Mouse (Mus musculus) NIH3T3 (cell line): ENCODE results near the gene Gm9918.
A peak's percentile ranks its signal among the peaks of the same experiment; 100 is the strongest.

ENCODE experiments used
- DNase-seq: peaks from one replicate; pipeline ENCODE4 v3.0.0-alpha.2; 2012; ENCODE audit warnings: low read depth

Gene Gm9918

GRCm38 (mm10) chr15:102245891-102246741 lies 24.2 kb upstream of the Gm9918 start:
- peak; percentile 94 for DNase-seq

- DNase-seq: peak; percentile 99
Measured at GRCm38 (mm10) chr15:102246866-102247251, 23.5 kb upstream of the Gm9918 start.

- peak; percentile 80 for DNase-seq
Measured at GRCm38 (mm10) chr15:102247252-102248130, 22.9 kb upstream of the Gm9918 start.

GRCm38 (mm10) chr15:102248131-102248811 lies 22.1 kb upstream of the Gm9918 start:
- DNase-seq: peak; percentile 72

- DNase-seq: peak; percentile 89
Measured at GRCm38 (mm10) chr15:102248812-102249191, 21.6 kb upstream of the Gm9918 start.

- peak; percentile 67 for DNase-seq
Measured at GRCm38 (mm10) chr15:102249251-102249691, 21.1 kb upstream of the Gm9918 start.

GRCm38 (mm10) chr15:102249967-102250366 lies 20.4 kb upstream of the Gm9918 start:
- no peak for DNase-seq

GRCm38 (mm10) chr15:102250521-102250920 lies 19.8 kb upstream of the Gm9918 start:
- DNase-seq: no peak

- peak; percentile 34 for DNase-seq
Measured at GRCm38 (mm10) chr15:102255547-102256255, 14.7 kb upstream of the Gm9918 start.

- peak; percentile 47 for DNase-seq
Measured at GRCm38 (mm10) chr15:102256431-102257201, 13.7 kb upstream of the Gm9918 start.

- peak; percentile 87 for DNase-seq
Measured at GRCm38 (mm10) chr15:102257202-102258075, 12.9 kb upstream of the Gm9918 start, which contains the start of gene Rarg. Gene Rarg, minus strand, starts transcription at chr15:102257517.

GRCm38 (mm10) chr15:102258076-102258470 lies 12.3 kb upstream of the Gm9918 start:
- peak; percentile 88 for DNase-seq

GRCm38 (mm10) chr15:102258581-102259253 lies 11.6 kb upstream of the Gm9918 start:
- peak; percentile 71 for DNase-seq

- no peak for DNase-seq
Measured at GRCm38 (mm10) chr15:102262582-102262981, 7.8 kb upstream of the Gm9918 start.

GRCm38 (mm10) chr15:102263037-102263436 lies 7.3 kb upstream of the Gm9918 start:
- DNase-seq: no peak

- peak; percentile 53 for DNase-seq
Measured at GRCm38 (mm10) chr15:102265548-102265947, 4.8 kb upstream of the Gm9918 start.

- no peak for DNase-seq
Measured at GRCm38 (mm10) chr15:102271441-102271840, 1.1 kb downstream of the Gm9918 start.

GRCm38 (mm10) chr15:102273982-102274716 lies 3.8 kb downstream of the Gm9918 start:
- no peak for DNase-seq
